ENCODE assay signal across 8 mouse cellular contexts in the genomic region with DNA sequence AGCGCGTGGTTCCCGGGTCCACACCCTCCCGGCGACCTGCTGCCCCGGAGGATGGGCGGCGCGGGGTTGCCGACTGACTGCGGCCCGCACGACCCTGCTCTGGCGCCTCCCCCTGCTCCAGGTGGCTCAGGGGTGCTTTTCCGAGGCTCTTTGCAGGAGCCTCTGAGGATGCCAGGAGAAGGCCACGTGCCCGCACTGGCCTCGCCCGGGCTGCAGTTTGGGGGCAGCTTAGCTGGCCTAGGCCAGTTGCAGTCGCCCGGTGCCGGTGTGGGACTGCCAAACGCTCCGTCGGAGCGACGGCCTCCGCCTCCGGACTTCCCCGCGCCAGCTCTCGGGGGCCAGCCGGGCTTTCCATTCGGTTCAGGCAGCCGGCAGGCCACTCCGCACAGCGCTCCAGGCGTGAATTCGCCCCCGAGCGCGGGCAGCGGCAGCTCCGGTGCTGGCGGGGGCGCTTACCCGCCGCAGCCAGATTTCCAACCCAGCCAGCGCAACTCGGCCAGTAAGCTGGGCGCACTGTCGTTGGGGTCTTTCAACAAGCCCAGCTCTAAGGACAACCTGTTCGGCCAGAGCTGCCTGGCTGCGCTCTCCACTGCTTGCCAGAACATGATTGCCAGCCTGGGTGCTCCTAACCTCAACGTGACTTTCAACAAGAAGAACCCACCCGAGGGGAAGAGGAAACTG. TPM values are rescaled to one million over a fixed set of nuclear protein-coding genes. Genes with fewer than 3 reads are reported as not detected.
A peak's percentile ranks its signal among the peaks of the same experiment; 100 is the strongest.
DNase-seq lines count a peak whose midpoint lies in the region; ATAC-seq and TF ChIP-seq lines count a peak whose summit lies in the region.

No protein-coding gene starts in this region.

- no peak for DNase-seq in lung, postnatal 10 days
- no peak for DNase-seq in forebrain, embryonic 14.5 days (ENCODE audit: low spot score)
- no peak for DNase-seq in limb, embryonic 14.5 days (ENCODE audit: low spot score)
- DNase-seq in adrenal gland, adult 8-10 months = no peak
- no peak for DNase-seq in ovary, postnatal 10 days (ENCODE audit: low spot score)

- peak overlapping the region; percentile 99 for H3K4me2 ChIP-seq in lung, embryonic 15.5 days
- peak overlapping the region; percentile 96 for H3K4me2 ChIP-seq in forebrain, embryonic 14.5 days (ENCODE audit: low read length)
- peak overlapping the region; percentile 75 for H3K4me2 ChIP-seq in limb, embryonic 14.5 days (replicated peaks; ENCODE audit: low read depth, low read length, severe bottlenecking)
- H3K4me2 ChIP-seq in stomach, embryonic 15.5 days = peak overlapping the region; percentile 94

- TF ChIP-seq POLR2A in limb, embryonic 14.5 days (IDR thresholded peaks at IDR 0.05; ENCODE audit: borderline replicate concordance, extremely low read depth, insufficient read depth, insufficient read length) = no peak

- no peak for ATAC-seq in lung, embryonic 15.5 days (ENCODE audit: borderline replicate concordance, extremely low read depth, low FRiP score, low TSS enrichment)
- no peak for ATAC-seq in forebrain, embryonic 14.5 days
- ATAC-seq in limb, embryonic 14.5 days (ENCODE audit: low FRiP score, low read depth) = no peak
- no peak for ATAC-seq in stomach, embryonic 15.5 days (ENCODE audit: insufficient read depth, low FRiP score, low read depth)
- ATAC-seq in megakaryocyte, adult 5-6 weeks (ENCODE audit: poor library complexity, severe bottlenecking) = no peak

- H3K4me1 ChIP-seq in lung, embryonic 15.5 days = peaks cover 63% of the 10 kb centered on the region
- peaks cover 17% of the 10 kb centered on the region for H3K4me1 ChIP-seq in forebrain, embryonic 14.5 days (ENCODE audit: control insufficient read depth, insufficient read depth, low read length)
- H3K4me1 ChIP-seq in limb, embryonic 14.5 days (ENCODE audit: control insufficient read depth, insufficient read depth, low read length) = peaks cover 63% of the 10 kb centered on the region
- peaks cover 40% of the 10 kb centered on the region for H3K4me1 ChIP-seq in stomach, embryonic 15.5 days

- H3K9ac ChIP-seq in lung, embryonic 15.5 days = 0 out of 2 replicates have a peak overlapping the region, but pooled peaks have one; percentile 1
- peak overlapping the region; percentile 100 for H3K9ac ChIP-seq in forebrain, embryonic 14.5 days (ENCODE audit: low read length)
- H3K9ac ChIP-seq in limb, embryonic 14.5 days (ENCODE audit: low read depth, low read length, severe bottlenecking) = peak overlapping the region; percentile 90
- peak overlapping the region; percentile 32 for H3K9ac ChIP-seq in stomach, embryonic 15.5 days

- 10% methylated on average over 55 of the region's 56 CpGs for WGBS in lung, embryonic 15.5 days
- under 1% methylated on average over 55 of the region's 56 CpGs for WGBS in forebrain, embryonic 14.5 days
- WGBS in limb, embryonic 14.5 days = 7% methylated on average over 32 of the region's 56 CpGs
- 12% methylated on average over 56 of the region's 56 CpGs for WGBS in stomach, embryonic 15.5 days

- no peaks in the 10 kb centered on the region for H3K9me3 ChIP-seq in lung, embryonic 15.5 days
- H3K9me3 ChIP-seq in forebrain, embryonic 14.5 days (replicated peaks; ENCODE audit: control insufficient read depth, low read length) = no peaks in the 10 kb centered on the region
- H3K9me3 ChIP-seq in limb, embryonic 14.5 days (ENCODE audit: control insufficient read depth, low read length) = no peaks in the 10 kb centered on the region
- no peaks in the 10 kb centered on the region for H3K9me3 ChIP-seq in stomach, embryonic 15.5 days

- no peaks in the 10 kb centered on the region for H3K36me3 ChIP-seq in lung, embryonic 15.5 days
- peaks cover 67% of the 10 kb centered on the region for H3K36me3 ChIP-seq in forebrain, embryonic 14.5 days (ENCODE audit: control insufficient read depth, insufficient read depth, low read length)
- peaks cover 36% of the 10 kb centered on the region for H3K36me3 ChIP-seq in limb, embryonic 14.5 days (ENCODE audit: control insufficient read depth, insufficient read depth, low read length)
- 0 out of 2 replicates have a peak, but pooled peaks cover 4% of the 10 kb centered on the region for H3K36me3 ChIP-seq in stomach, embryonic 15.5 days

- H3K27ac ChIP-seq in lung, embryonic 15.5 days = no peak overlapping the region
- H3K27ac ChIP-seq in forebrain, embryonic 14.5 days (ENCODE audit: low read depth, low read length) = peak overlapping the region; percentile 99
- H3K27ac ChIP-seq in limb, embryonic 14.5 days (replicated peaks; ENCODE audit: low read depth, low read length) = no peak overlapping the region
- no peak overlapping the region for H3K27ac ChIP-seq in stomach, embryonic 15.5 days

- H3K4me3 ChIP-seq in lung, embryonic 15.5 days = peak overlapping the region; percentile 79
- H3K4me3 ChIP-seq in forebrain, embryonic 14.5 days (ENCODE audit: low read depth, low read length) = peak overlapping the region; percentile 99
- peak overlapping the region; percentile 70 for H3K4me3 ChIP-seq in limb, embryonic 14.5 days (replicated peaks; ENCODE audit: low read length)
- H3K4me3 ChIP-seq in stomach, embryonic 15.5 days (replicated peaks) = peak overlapping the region; percentile 72

- peaks cover 36% of the 10 kb centered on the region for H3K27me3 ChIP-seq in lung, embryonic 15.5 days
- H3K27me3 ChIP-seq in forebrain, embryonic 14.5 days (replicated peaks; ENCODE audit: control insufficient read depth, insufficient read depth, low read length) = no peaks in the 10 kb centered on the region
- peaks cover 28% of the 10 kb centered on the region for H3K27me3 ChIP-seq in limb, embryonic 14.5 days (ENCODE audit: control insufficient read depth, insufficient read depth, low read length)
- peaks cover 34% of the 10 kb centered on the region for H3K27me3 ChIP-seq in stomach, embryonic 15.5 days (replicated peaks)

RNA-seq across cellular contexts. Expression of a gene that starts 3.0 kb away (rescaled TPM):
- polyA plus RNA-seq in lung, embryonic 15.5 days (2015; fragmentation: Nextera tagmentation; extraction: Ambion mirVana) = 7.8 and 9.0 TPM in 2 replicates
- 57.2 and 71.2 TPM in 2 replicates for polyA plus RNA-seq in forebrain, embryonic 14.5 days (2014; fragmentation: Nextera tagmentation; extraction: Ambion mirVana)
- polyA plus RNA-seq in limb, embryonic 14.5 days (2012; rRNA removed) = 11.4 and 16.0 TPM in 2 replicates
- 18.2 and 21.0 TPM in 2 replicates for polyA plus RNA-seq in limb, embryonic 14.5 days (2014; fragmentation: Nextera tagmentation; extraction: Ambion mirVana)
- 11.9 and 12.0 TPM in 2 replicates for polyA plus RNA-seq in stomach, embryonic 15.5 days (2015; fragmentation: Nextera tagmentation; extraction: Ambion mirVana)
- 0.27 TPM in 1 of 2 replicates, not detected in the other for total RNA-seq in megakaryocyte, adult 5-6 weeks (2015)
- total RNA-seq in megakaryocyte, adult 5-6 weeks (2017) = 0.12 and 0.15 TPM in 2 replicates
- total RNA-seq in adrenal gland, adult 8-10 months (2022) = 1 to 10 TPM; 2.9 to 4.9 (median 3.7) TPM

Comparison
In these comparisons a context has a peak if more than half of its experiments do, and no peak if none do; other contexts are left out.
1. H3K9ac ChIP-seq: peak in every context shown above with its lines; median percentile 100 in forebrain, embryonic 14.5 days; 90 in limb, embryonic 14.5 days; 32 in stomach, embryonic 15.5 days; 1 in lung, embryonic 15.5 days.